Mouse (Mus musculus): ENCODE data around the gene Iqce. TPM values are rescaled to one million over a fixed set of nuclear protein-coding genes. Genes with fewer than 3 reads are reported as not detected.

Gene Iqce
- polyA plus RNA-seq, 1 experiment from 2014 or later: 20.3 TPM

- DNase-seq (ENCODE audit: low spot score) (no peak), ATAC-seq (ENCODE audit: low FRiP score) (no peak)
- Histone ChIP-seq H3K36me3 (replicated peaks; ENCODE audit: control insufficient read depth, insufficient read depth) (peaks cover 27% of the 10 kb centered on the region), H3K27me3 (ENCODE audit: control insufficient read depth, insufficient read depth, low read length) (no peaks in the 10 kb centered on the region), H3K4me2 (replicated peaks) (peak overlapping the region; percentile 100), H3K9me3 (ENCODE audit: control insufficient read depth, low read length) (no peaks in the 10 kb centered on the region), H3K4me1 (replicated peaks; ENCODE audit: control insufficient read depth, insufficient read depth, low read length) (peaks cover 69% of the 10 kb centered on the region), H3K27ac (peak overlapping the region; percentile 62), H3K4me3 (replicated peaks; ENCODE audit: low read length) (peak overlapping the region; percentile 100), H3K9ac (peak overlapping the region; percentile 100)
- WGBS: 74% methylated on average over 6 of the region's 6 CpGs
These were observed 56.0 kb downstream of the Iqce start for GRCm38 (mm10) chr5:140646171-140646570.

GRCm38 (mm10) chr5:140645454-140645853, 56.7 kb downstream of the Iqce start:
- H3K27me3 ChIP-seq (ENCODE audit: control insufficient read depth, insufficient read depth, low read length): no peaks in the 10 kb centered on the region
- ATAC-seq (ENCODE audit: low FRiP score): no peak
- H3K4me1 ChIP-seq (replicated peaks; ENCODE audit: control insufficient read depth, insufficient read depth, low read length): peaks cover 76% of the 10 kb centered on the region
- peaks cover 27% of the 10 kb centered on the region for H3K36me3 ChIP-seq (replicated peaks; ENCODE audit: control insufficient read depth, insufficient read depth)
- no peak for DNase-seq (ENCODE audit: low spot score)
- H3K4me2 ChIP-seq (replicated peaks): peak overlapping the region; percentile 100
- H3K9me3 ChIP-seq (ENCODE audit: control insufficient read depth, low read length): no peaks in the 10 kb centered on the region
- peak overlapping the region; percentile 100 for H3K4me3 ChIP-seq (replicated peaks; ENCODE audit: low read length)
- WGBS: 84% methylated on average over 4 of the region's 4 CpGs
- H3K9ac ChIP-seq: peak overlapping the region; percentile 100
- 0 out of 2 replicates have a peak overlapping the region, but pooled peaks have one; percentile 16 for H3K27ac ChIP-seq

- H3K27ac ChIP-seq: peak overlapping the region; percentile 16; the same call in 1 of the 2 replicates
- H3K4me3 ChIP-seq (replicated peaks; ENCODE audit: low read length): peak overlapping the region; percentile 10
- no peak for DNase-seq (ENCODE audit: low spot score)
- peak overlapping the region; percentile 100 for H3K4me2 ChIP-seq (replicated peaks)
- no peaks in the 10 kb centered on the region for H3K9me3 ChIP-seq (ENCODE audit: control insufficient read depth, low read length)
- 67% methylated on average over 15 of the region's 15 CpGs for WGBS
- H3K27me3 ChIP-seq (ENCODE audit: control insufficient read depth, insufficient read depth, low read length): no peaks in the 10 kb centered on the region
- peaks cover 27% of the 10 kb centered on the region for H3K36me3 ChIP-seq (replicated peaks; ENCODE audit: control insufficient read depth, insufficient read depth)
- peak overlapping the region; percentile 100 for H3K9ac ChIP-seq
- no peak for ATAC-seq (ENCODE audit: low FRiP score)
- H3K4me1 ChIP-seq (replicated peaks; ENCODE audit: control insufficient read depth, insufficient read depth, low read length): peaks cover 78% of the 10 kb centered on the region
These were observed 57.4 kb downstream of the Iqce start for GRCm38 (mm10) chr5:140644702-140645201.

- H3K27ac ChIP-seq: no peak overlapping the region
- H3K4me1 ChIP-seq (replicated peaks; ENCODE audit: control insufficient read depth, insufficient read depth, low read length): peaks cover 73% of the 10 kb centered on the region
- H3K36me3 ChIP-seq (replicated peaks; ENCODE audit: control insufficient read depth, insufficient read depth): peaks cover 27% of the 10 kb centered on the region
- no peak overlapping the region for H3K4me3 ChIP-seq (replicated peaks; ENCODE audit: low read length)
- peak overlapping the region; percentile 100; the same call in 1 of the 2 replicates for H3K4me2 ChIP-seq (replicated peaks)
- ATAC-seq (ENCODE audit: low FRiP score) (no peak), DNase-seq (ENCODE audit: low spot score) (no peak)
- WGBS: 87% methylated on average over 6 of the region's 6 CpGs
- no peaks in the 10 kb centered on the region for H3K27me3 ChIP-seq (ENCODE audit: control insufficient read depth, insufficient read depth, low read length)
- H3K9me3 ChIP-seq (ENCODE audit: control insufficient read depth, low read length): no peaks in the 10 kb centered on the region
- H3K9ac ChIP-seq: no peak overlapping the region
These were observed 57.9 kb downstream of the Iqce start for GRCm38 (mm10) chr5:140644263-140644662.

GRCm38 (mm10) chr5:140642076-140642475, 60.1 kb downstream of the Iqce start:
- no peaks in the 10 kb centered on the region for H3K27me3 ChIP-seq (ENCODE audit: control insufficient read depth, insufficient read depth, low read length)
- ATAC-seq (ENCODE audit: low FRiP score): no peak
- 71% methylated on average over 3 of the region's 3 CpGs for WGBS
- no peak for DNase-seq (ENCODE audit: low spot score)
- H3K4me3 ChIP-seq (replicated peaks; ENCODE audit: low read length): no peak overlapping the region
- H3K36me3 ChIP-seq (replicated peaks; ENCODE audit: control insufficient read depth, insufficient read depth): peaks cover 44% of the 10 kb centered on the region
- H3K27ac ChIP-seq: 0 out of 2 replicates have a peak overlapping the region, but pooled peaks have one; percentile 7
- 0 out of 2 replicates have a peak overlapping the region, but pooled peaks have one; percentile 6 for H3K4me2 ChIP-seq (replicated peaks)
- no peaks in the 10 kb centered on the region for H3K9me3 ChIP-seq (ENCODE audit: control insufficient read depth, low read length)
- peak overlapping the region; percentile 34; the same call in 1 of the 2 replicates for H3K9ac ChIP-seq
- H3K4me1 ChIP-seq (replicated peaks; ENCODE audit: control insufficient read depth, insufficient read depth, low read length): peaks cover 71% of the 10 kb centered on the region

- Histone ChIP-seq H3K4me1 (replicated peaks; ENCODE audit: control insufficient read depth, insufficient read depth, low read length) (peaks cover 67% of the 10 kb centered on the region), H3K9me3 (ENCODE audit: control insufficient read depth, low read length) (no peaks in the 10 kb centered on the region), H3K27me3 (ENCODE audit: control insufficient read depth, insufficient read depth, low read length) (no peaks in the 10 kb centered on the region), H3K4me2 (replicated peaks) (0 out of 2 replicates have a peak overlapping the region, but pooled peaks have one; percentile 6), H3K36me3 (replicated peaks; ENCODE audit: control insufficient read depth, insufficient read depth) (peaks cover 46% of the 10 kb centered on the region), H3K4me3 (replicated peaks; ENCODE audit: low read length) (no peak overlapping the region), H3K27ac (0 out of 2 replicates have a peak overlapping the region, but pooled peaks have one; percentile 5), H3K9ac (peak overlapping the region; percentile 34; the same call in 1 of the 2 replicates)
- 61% methylated on average over 10 of the region's 10 CpGs for WGBS
- no peak for ATAC-seq (ENCODE audit: low FRiP score)
- DNase-seq (ENCODE audit: low spot score): no peak
These were observed 60.8 kb downstream of the Iqce start for GRCm38 (mm10) chr5:140641254-140641928.

- no peak overlapping the region for H3K4me3 ChIP-seq (replicated peaks; ENCODE audit: low read length)
- peaks cover 61% of the 10 kb centered on the region for H3K4me1 ChIP-seq (replicated peaks; ENCODE audit: control insufficient read depth, insufficient read depth, low read length)
- no peak overlapping the region for H3K27ac ChIP-seq
- no peak for ATAC-seq (ENCODE audit: low FRiP score)
- H3K27me3 ChIP-seq (ENCODE audit: control insufficient read depth, insufficient read depth, low read length): no peaks in the 10 kb centered on the region
- 70% methylated on average over 2 of the region's 2 CpGs for WGBS
- no peak for DNase-seq (ENCODE audit: low spot score)
- H3K9me3 ChIP-seq (ENCODE audit: control insufficient read depth, low read length): no peaks in the 10 kb centered on the region
- H3K36me3 ChIP-seq (replicated peaks; ENCODE audit: control insufficient read depth, insufficient read depth): peaks cover 48% of the 10 kb centered on the region
- no peak overlapping the region for H3K9ac ChIP-seq
- H3K4me2 ChIP-seq (replicated peaks): no peak overlapping the region
These were observed 61.4 kb downstream of the Iqce start for GRCm38 (mm10) chr5:140640812-140641211.

GRCm38 (mm10) chr5:140639871-140640270, 62.3 kb downstream of the Iqce start:
- H3K27ac ChIP-seq: no peak overlapping the region
- H3K27me3 ChIP-seq (ENCODE audit: control insufficient read depth, insufficient read depth, low read length): no peaks in the 10 kb centered on the region
- peaks cover 48% of the 10 kb centered on the region for H3K36me3 ChIP-seq (replicated peaks; ENCODE audit: control insufficient read depth, insufficient read depth)
- H3K4me1 ChIP-seq (replicated peaks; ENCODE audit: control insufficient read depth, insufficient read depth, low read length): peaks cover 52% of the 10 kb centered on the region
- H3K9ac ChIP-seq: no peak overlapping the region
- ATAC-seq (ENCODE audit: low FRiP score) (no peak), DNase-seq (ENCODE audit: low spot score) (no peak)
- WGBS: 77% methylated on average over 14 of the region's 14 CpGs
- H3K4me3 ChIP-seq (replicated peaks; ENCODE audit: low read length): no peak overlapping the region
- H3K9me3 ChIP-seq (ENCODE audit: control insufficient read depth, low read length): no peaks in the 10 kb centered on the region
- no peak overlapping the region for H3K4me2 ChIP-seq (replicated peaks)

GRCm38 (mm10) chr5:140639312-140639711, 62.9 kb downstream of the Iqce start:
- no peak for DNase-seq (ENCODE audit: low spot score)
- H3K27me3 ChIP-seq (ENCODE audit: control insufficient read depth, insufficient read depth, low read length): no peaks in the 10 kb centered on the region
- peaks cover 49% of the 10 kb centered on the region for H3K36me3 ChIP-seq (replicated peaks; ENCODE audit: control insufficient read depth, insufficient read depth)
- no peak for ATAC-seq (ENCODE audit: low FRiP score)
- H3K9ac ChIP-seq: no peak overlapping the region
- no peak overlapping the region; the same call in 1 of the 2 replicates for H3K27ac ChIP-seq
- H3K9me3 ChIP-seq (ENCODE audit: control insufficient read depth, low read length): no peaks in the 10 kb centered on the region
- H3K4me3 ChIP-seq (replicated peaks; ENCODE audit: low read length): no peak overlapping the region
- WGBS: 78% methylated on average over 4 of the region's 4 CpGs
- H3K4me1 ChIP-seq (replicated peaks; ENCODE audit: control insufficient read depth, insufficient read depth, low read length): peaks cover 46% of the 10 kb centered on the region
- no peak overlapping the region for H3K4me2 ChIP-seq (replicated peaks)
